In the genomic region with DNA sequence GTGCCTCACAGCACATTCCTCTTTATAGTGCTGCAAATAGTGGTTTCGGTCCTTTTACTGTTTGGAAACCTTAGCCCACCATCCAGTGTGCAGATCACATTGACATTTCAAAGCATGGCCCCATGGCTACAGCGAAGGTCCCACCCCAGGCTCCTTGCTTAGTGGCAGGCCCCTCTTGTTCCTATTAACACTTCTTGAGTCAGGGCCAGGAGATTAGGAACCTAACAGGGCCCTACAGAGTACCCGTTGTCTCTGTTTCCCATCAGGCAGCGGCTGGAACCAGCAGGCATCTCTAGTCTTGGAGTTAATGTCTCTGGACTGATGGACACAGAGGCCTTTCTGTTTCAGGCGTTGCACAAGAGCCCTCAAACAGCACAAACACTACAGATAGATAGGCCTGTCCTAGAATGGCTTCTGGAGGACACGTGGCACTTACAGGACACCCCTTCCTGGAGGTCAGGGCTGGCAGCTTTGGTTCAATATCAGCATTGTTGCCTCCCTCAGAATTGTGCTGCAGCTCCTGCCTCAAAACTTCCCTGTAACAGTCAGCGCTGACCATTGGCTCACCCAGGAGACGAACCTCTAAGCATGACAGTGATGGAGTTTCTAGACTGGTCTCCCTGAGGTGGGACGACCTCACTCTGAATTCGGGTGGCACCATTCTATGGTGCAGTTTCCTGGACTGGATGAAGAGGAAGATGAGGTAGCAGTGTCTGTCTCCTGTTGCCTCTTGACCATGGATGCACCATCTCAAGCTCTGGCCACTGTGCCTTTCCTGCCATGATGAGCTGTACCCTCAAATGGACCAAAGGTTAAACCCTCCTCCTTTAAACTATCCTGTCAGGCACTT, we compare ENCODE assay signal across 7 mouse cellular contexts. TPM values are rescaled to one million over a fixed set of nuclear protein-coding genes. Genes with fewer than 3 reads are reported as not detected.
DNase-seq lines count a peak whose midpoint lies in the region; ATAC-seq and TF ChIP-seq lines count a peak whose summit lies in the region.

No protein-coding gene starts in this region.

- no peak for ATAC-seq in heart, embryonic 12.5 days (ENCODE audit: insufficient number of reproducible peaks, low FRiP score)
- no peak for ATAC-seq in embryonic facial prominence, embryonic 13.5 days (ENCODE audit: insufficient number of reproducible peaks, insufficient read depth, low FRiP score, low TSS enrichment, low read depth)
- peak; percentile 77 for ATAC-seq in liver, postnatal 0 days

- whole genome bisulfite sequencing in heart, embryonic 12.5 days = 58% methylated on average over 10 of the region's 10 CpGs
- 67% methylated on average over 10 of the region's 10 CpGs for WGBS in embryonic facial prominence, embryonic 13.5 days
- WGBS in liver, postnatal 0 days (ENCODE audit: insufficient replicate concordance) = 78% methylated on average over 10 of the region's 10 CpGs

- no peak for TF ChIP-seq EP300 in CH12.LX (IDR thresholded peaks at IDR 0.05; ENCODE audit: low read length)
- no peak for TF ChIP-seq EP300 in liver, postnatal 0 days (IDR thresholded peaks at IDR 0.05; ENCODE audit: low read depth)

- no peak for DNase-seq in heart, postnatal 36 days
- DNase-seq in CH12.LX (ENCODE audit: extremely low read depth) = no peak
- DNase-seq in liver, postnatal 0 days = no peak
- no peak for DNase-seq in ovary, postnatal 36 days (ENCODE audit: low spot score)
- no peak for DNase-seq in spleen, postnatal 10 days (ENCODE audit: low spot score in 2 of 2)

- H3K4me2 ChIP-seq in heart, embryonic 12.5 days = peak overlapping the region; percentile 38
- H3K4me2 ChIP-seq in CH12.LX (ENCODE audit: insufficient read depth, low read depth, poor library complexity, severe bottlenecking) = no peak overlapping the region
- H3K4me2 ChIP-seq in embryonic facial prominence, embryonic 13.5 days = peak overlapping the region; percentile 25; the same call in 1 of the 2 replicates
- H3K4me2 ChIP-seq in liver, postnatal 0 days (ENCODE audit: low read depth, low read length) = 0 out of 2 replicates have a peak overlapping the region, but pooled peaks have one; percentile 4

- intact Hi-C loops in heart, postnatal 36 days (cut with DNase I) = loop anchor here (5.0 kb wide), 1 partner anchor 93 kb away; no protein-coding TSS in a partner anchor

- TF ChIP-seq RAD21 in CH12.LX (IDR thresholded peaks at IDR 0.05; ENCODE audit: low read depth, low read length) = no peak

- no peaks in the 10 kb centered on the region for H3K27me3 ChIP-seq in heart, embryonic 12.5 days (replicated peaks)
- no peaks in the 10 kb centered on the region for H3K27me3 ChIP-seq in CH12.LX (replicated peaks)
- no peaks in the 10 kb centered on the region for H3K27me3 ChIP-seq in embryonic facial prominence, embryonic 13.5 days
- H3K27me3 ChIP-seq in liver, postnatal 0 days (ENCODE audit: insufficient read depth, low read length) = no peaks in the 10 kb centered on the region

- no peak for TF ChIP-seq CTCF in CH12.LX (conservative IDR thresholded peaks at IDR 0.05 in 1 of 2, IDR thresholded peaks at IDR 0.05 in 1 of 2; ENCODE audit: low read depth in 2 of 2, low read length in 2 of 2)
- TF ChIP-seq CTCF in liver, postnatal 0 days (IDR thresholded peaks at IDR 0.05; ENCODE audit: low read depth) = no peak

- peak overlapping the region; percentile 59 for H3K27ac ChIP-seq in heart, embryonic 12.5 days (ENCODE audit: poor library complexity, severe bottlenecking)
- no peak overlapping the region for H3K27ac ChIP-seq in CH12.LX (ENCODE audit: insufficient read depth, low read depth)
- H3K27ac ChIP-seq in embryonic facial prominence, embryonic 13.5 days = no peak overlapping the region
- H3K27ac ChIP-seq in liver, postnatal 0 days (ENCODE audit: low read depth) = no peak overlapping the region

- in situ Hi-C loops in CH12.LX (cut with MboI; ENCODE audit: low pct_ligation_motif_present, low pct_unique_long_range_greater_than_20kb, low sequenced_read_pairs) = no loop called here

- H3K4me1 ChIP-seq in heart, embryonic 12.5 days (replicated peaks) = peaks cover 16% of the 10 kb centered on the region
- peaks cover 0 to 4% of the 10 kb centered on the region in 2 experiments; a peak in 1 of 4 replicates for H3K4me1 ChIP-seq in CH12.LX (ENCODE audit: control insufficient read depth in 1 of 2, insufficient read depth in 2 of 2)
- 0 out of 2 replicates have a peak, but pooled peaks cover 6% of the 10 kb centered on the region for H3K4me1 ChIP-seq in embryonic facial prominence, embryonic 13.5 days
- H3K4me1 ChIP-seq in liver, postnatal 0 days (ENCODE audit: insufficient read depth) = peaks cover 8% of the 10 kb centered on the region

- peaks cover 34% of the 10 kb centered on the region for H3K36me3 ChIP-seq in heart, embryonic 12.5 days
- H3K36me3 ChIP-seq in CH12.LX (replicated peaks in 1 of 2; ENCODE audit: control insufficient read depth in 1 of 2, insufficient read depth in 1 of 2, low read length in 1 of 2) = peaks cover 33 to 58% of the 10 kb centered on the region in 2 experiments
- peaks cover 33% of the 10 kb centered on the region for H3K36me3 ChIP-seq in embryonic facial prominence, embryonic 13.5 days
- H3K36me3 ChIP-seq in liver, postnatal 0 days (replicated peaks; ENCODE audit: insufficient read depth, low read length) = peaks cover 36% of the 10 kb centered on the region

- H3K9me3 ChIP-seq in heart, embryonic 12.5 days (replicated peaks) = no peaks in the 10 kb centered on the region
- H3K9me3 ChIP-seq in CH12.LX (replicated peaks; ENCODE audit: low read length) = no peaks in the 10 kb centered on the region
- no peaks in the 10 kb centered on the region for H3K9me3 ChIP-seq in embryonic facial prominence, embryonic 13.5 days
- H3K9me3 ChIP-seq in liver, postnatal 0 days (ENCODE audit: low read length) = no peaks in the 10 kb centered on the region

- no peak for TF ChIP-seq POLR2A in CH12.LX (IDR thresholded peaks at IDR 0.05; ENCODE audit: low read depth, low read length)

- peak overlapping the region; percentile 46; the same call in 1 of the 2 replicates for H3K9ac ChIP-seq in heart, embryonic 12.5 days
- H3K9ac ChIP-seq in CH12.LX (ENCODE audit: insufficient read depth, low read depth) = no peak overlapping the region
- H3K9ac ChIP-seq in embryonic facial prominence, embryonic 13.5 days = 0 out of 2 replicates have a peak overlapping the region, but pooled peaks have one; percentile 17
- no peak overlapping the region for H3K9ac ChIP-seq in liver, postnatal 0 days (replicated peaks)

- no peaks in the 10 kb centered on the region for H3K79me2 ChIP-seq in CH12.LX (replicated peaks; ENCODE audit: control insufficient read depth, extremely low read depth, insufficient read depth, poor library complexity, severe bottlenecking)

- no peak overlapping the region for H3K4me3 ChIP-seq in heart, embryonic 12.5 days
- no peak overlapping the region for H3K4me3 ChIP-seq in CH12.LX (replicated peaks in 1 of 3; ENCODE audit: low read depth in 2 of 3, low read length in 2 of 3, poor library complexity in 1 of 3)
- no peak overlapping the region for H3K4me3 ChIP-seq in embryonic facial prominence, embryonic 13.5 days
- no peak overlapping the region for H3K4me3 ChIP-seq in liver, postnatal 0 days (ENCODE audit: low read depth, low read length)

- dilution Hi-C loops in CH12.LX (cut with MboI; ENCODE audit: extremely low pct_ligation_motif_present, extremely low pct_unique_long_range_greater_than_20kb, low sequenced_read_pairs) = no loop called here

TF ChIP-seq in CH12.LX, 34 proteins besides CTCF, POLR2A, EP300 and RAD21:
- TF ChIP-seq ZKSCAN1 (IDR thresholded peaks at IDR 0.05; ENCODE audit: borderline replicate concordance, low read depth, low read length) = no peak
- no peak for TF ChIP-seq TCF12 (IDR thresholded peaks at IDR 0.05; ENCODE audit: low read depth, low read length)
- TF ChIP-seq MYC (IDR thresholded peaks at IDR 0.05; ENCODE audit: low read depth, low read length) = no peak
- peak; percentile 60; the same call in 1 of the 2 replicates for TF ChIP-seq POLR2AphosphoS2 (IDR thresholded peaks at IDR 0.05; ENCODE audit: low read depth, low read length)

RNA-seq across cellular contexts. Expression of a gene that starts 22.6 kb away (rescaled TPM):
- polyA plus RNA-seq in heart, embryonic 12.5 days (2016; fragmentation: Nextera tagmentation; extraction: Ambion mirVana) = 77.6 and 78.5 TPM in 2 replicates
- 10 to 100 TPM; 84.2 to 84.5 TPM for total RNA-seq in heart, postnatal 36 days (2021)
- total RNA-seq in CH12.LX (2012; rRNA removed) = 35.2 and 35.5 TPM in 2 replicates
- 11.2 and 13.7 TPM in 2 replicates for total RNA-seq in CH12.LX (2014; rRNA removed)
- polyA plus RNA-seq in CH12.LX (2012; ENCODE audit: insufficient read length, low read depth) = 87.6 and 92.5 TPM in 2 replicates
- polyA plus RNA-seq in embryonic facial prominence, embryonic 13.5 days (2015; fragmentation: Nextera tagmentation; extraction: Ambion mirVana) = 92.1 and 92.2 TPM in 2 replicates
- 61.7 and 66.5 TPM in 2 replicates for polyA plus RNA-seq in liver, postnatal 0 days (2015; fragmentation: Nextera tagmentation; extraction: Ambion mirVana)

RNA-seq across cellular contexts. Expression of a gene that starts 39.9 kb away (rescaled TPM):
- polyA plus RNA-seq in heart, embryonic 12.5 days (2016; fragmentation: Nextera tagmentation; extraction: Ambion mirVana) = 22.1 and 25.5 TPM in 2 replicates
- 10 to 100 TPM; 15.5 to 16.0 TPM for total RNA-seq in heart, postnatal 36 days (2021)
- total RNA-seq in CH12.LX (2012; rRNA removed) (3.1 and 5.0 TPM in 2 replicates), CH12.LX (2014; rRNA removed) (1.9 and 2.1 TPM in 2 replicates)
- 4.3 and 5.2 TPM in 2 replicates for polyA plus RNA-seq in CH12.LX (2012; ENCODE audit: insufficient read length, low read depth)
- polyA plus RNA-seq in embryonic facial prominence, embryonic 13.5 days (2015; fragmentation: Nextera tagmentation; extraction: Ambion mirVana) = 20.0 and 20.2 TPM in 2 replicates
- 6.0 and 6.2 TPM in 2 replicates for polyA plus RNA-seq in liver, postnatal 0 days (2015; fragmentation: Nextera tagmentation; extraction: Ambion mirVana)

Comparison
In these comparisons a context has a peak if more than half of its experiments do, and no peak if none do; other contexts are left out.
1. H3K9ac ChIP-seq: peak in heart, embryonic 12.5 days (single experiment) and embryonic facial prominence, embryonic 13.5 days (single experiment); none in CH12.LX (single experiment) and liver, postnatal 0 days (single experiment).